Mouse (Mus musculus) kidney, adult 2 months (tissue): ENCODE results near the gene Gjb5. TPM values are rescaled to one million over a fixed set of nuclear protein-coding genes. Genes with fewer than 3 reads are reported as not detected.

ENCODE experiments used
- DNase-seq: peaks from one replicate; pipeline ENCODE4 v3.0.0; 2021
- H3K27ac ChIP-seq: fragments of 200-500 bp; 2 replicates; pipeline ENCODE4 v1.5.1; 2012; ENCODE audit warnings: low read depth, low read length, control low read depth, inconsistent platforms; ENCODE audit not compliant: insufficient read depth
- H3K27me3 ChIP-seq: fragments of 200-500 bp; replicated peaks from 2 replicates; pipeline ENCODE4 v1.6.1; 2012; ENCODE audit warnings: mild to moderate bottlenecking, moderate library complexity, low read length, inconsistent platforms; ENCODE audit not compliant: control insufficient read depth, insufficient read depth
- H3K36me3 ChIP-seq: fragments of 200-500 bp; 2 replicates; pipeline ENCODE4 v1.6.1; 2012; ENCODE audit warnings: mild to moderate bottlenecking, moderate library complexity, low read length, inconsistent platforms; ENCODE audit not compliant: control insufficient read depth, insufficient read depth
- H3K4me1 ChIP-seq: fragments of 200-500 bp; 2 replicates; pipeline ENCODE4 v1.6.1; 2011; ENCODE audit warnings: low read length; ENCODE audit not compliant: control insufficient read depth, insufficient read depth
- H3K4me3 ChIP-seq: fragments of 200-500 bp; 2 replicates; pipeline ENCODE4 v1.5.1; 2011; ENCODE audit warnings: mild to moderate bottlenecking, low read depth, low read length, control low read depth; ENCODE audit not compliant: insufficient read depth
- CTCF ChIP-seq: fragments of 200-500 bp; conservative IDR thresholded peaks from 2 replicates; pipeline ENCODE4 v1.5.1; 2011; ENCODE audit warnings: low read depth, mild to moderate bottlenecking, control low read depth, low read length, moderate library complexity, mixed read lengths; ENCODE audit not compliant: insufficient read depth, insufficient read length
- POLR2A ChIP-seq: fragments of 200-500 bp; IDR thresholded peaks from one replicate; pipeline ENCODE4 v1.6.1; 2011; ENCODE audit warnings: low read depth, low read length, control low read depth
- WGBS: fragments of 180-500 bp; shearing (Covaris S2); methylation state at CpG from one replicate; pipeline ENCODE4 v1.1.7; 2018; 5-methylcytosine and 5-hydroxymethylcytosine counted together
- polyA plus RNA-seq: library from polyadenylated mRNA; depleted of rRNA; stranded (reverse); fragments of >200 nt; gene quantifications from 2 replicates; pipeline ENCODE4 v1.2.3, GENCODE M21; 2012

Gjb5 gene
- polyA plus RNA-seq, 1 experiment = 0.75 TPM

DNA sequence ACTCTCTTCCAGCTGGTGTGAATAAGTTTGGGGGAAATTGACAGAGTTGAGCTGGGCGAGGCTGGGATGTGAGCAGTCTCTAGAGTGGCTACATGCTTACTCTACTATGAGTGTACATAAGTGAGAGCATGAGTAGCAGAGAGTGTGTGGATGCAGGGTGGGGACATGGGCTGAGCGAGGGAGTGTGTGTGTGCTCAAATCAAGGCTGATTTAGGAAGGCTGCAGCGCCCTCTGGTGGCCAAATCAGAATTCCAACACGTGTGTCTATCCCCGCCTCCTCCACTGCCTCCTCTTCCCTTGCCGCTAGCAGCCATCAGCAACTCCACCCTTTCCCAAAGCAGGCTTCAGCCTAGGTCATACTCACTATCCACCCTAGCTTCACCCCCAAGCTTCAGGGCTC is 33.2 kb downstream of the Gjb5 start:
- H3K4me1 ChIP-seq = no peaks in the 10 kb centered on the region
- H3K4me3 ChIP-seq = no peak overlapping the region
- H3K27ac ChIP-seq = peak overlapping the region; percentile 26; the same call in 1 of the 2 replicates
- 11% methylated on average over 6 of the region's 6 CpGs for WGBS
- H3K36me3 ChIP-seq = no peaks in the 10 kb centered on the region
- no peak for TF ChIP-seq POLR2A
- peak; percentile 85 for TF ChIP-seq CTCF
- H3K27me3 ChIP-seq = no peaks in the 10 kb centered on the region
- DNase-seq = peak; percentile 74

- DNase-seq = peak; percentile 87
Measured at GRCm38 (mm10) chr4:127324296-127324695, 33.7 kb downstream of the Gjb5 start.

GRCm38 (mm10) chr4:127323651-127324050 is 34.3 kb downstream of the Gjb5 start:
- peak; percentile 64 for DNase-seq
- Histone ChIP-seq H3K27me3 (no peaks in the 10 kb centered on the region), H3K27ac (no peak overlapping the region), H3K4me3 (no peak overlapping the region), H3K36me3 (no peaks in the 10 kb centered on the region), H3K4me1 (no peaks in the 10 kb centered on the region)
- 61% methylated on average over 3 of the region's 3 CpGs for WGBS
- TF ChIP-seq CTCF (no peak), POLR2A (no peak)

More at GRCm38 (mm10) chr4:127324296-127324695, 33.7 kb downstream of the Gjb5 start:
- no peak for TF ChIP-seq CTCF
- TF ChIP-seq POLR2A = no peak
- 35% methylated on average over 10 of the region's 10 CpGs for WGBS
- Histone ChIP-seq H3K4me3 (no peak overlapping the region), H3K27me3 (no peaks in the 10 kb centered on the region), H3K4me1 (no peaks in the 10 kb centered on the region), H3K27ac (peak overlapping the region; percentile 46; the same call in 1 of the 2 replicates), H3K36me3 (no peaks in the 10 kb centered on the region)

DNA sequence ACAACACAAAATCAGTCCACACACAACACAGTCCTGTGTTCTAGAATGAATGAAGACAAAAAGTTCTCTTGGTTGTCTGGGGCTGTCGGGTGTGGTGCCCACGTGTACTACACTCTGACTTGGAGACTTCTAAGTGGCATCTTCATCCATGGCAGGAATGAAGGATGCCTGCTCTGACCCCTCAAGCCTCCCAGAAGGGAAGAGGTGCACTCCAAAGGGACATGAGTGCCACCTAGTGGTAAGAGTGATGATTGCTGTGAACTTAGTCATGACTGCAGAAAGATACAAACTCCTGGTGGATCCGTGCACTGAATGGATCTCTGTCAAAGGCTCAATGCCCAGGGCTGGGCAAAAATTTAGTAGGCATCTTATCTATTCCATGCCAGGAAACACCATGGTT is 38.4 kb downstream of the Gjb5 start:
- no peaks in the 10 kb centered on the region for H3K36me3 ChIP-seq
- no peak overlapping the region for H3K27ac ChIP-seq
- no peaks in the 10 kb centered on the region for H3K27me3 ChIP-seq
- TF ChIP-seq CTCF (peak; percentile 90), POLR2A (no peak)
- DNase-seq = peak; percentile 75
- WGBS = 6% methylated on average over 3 of the region's 3 CpGs
- H3K4me1 ChIP-seq = no peaks in the 10 kb centered on the region
- no peak overlapping the region for H3K4me3 ChIP-seq

GRCm38 (mm10) chr4:127317143-127317542 is 40.8 kb downstream of the Gjb5 start:
- Histone ChIP-seq H3K36me3 (no peaks in the 10 kb centered on the region), H3K27ac (no peak overlapping the region), H3K4me3 (no peak overlapping the region), H3K27me3 (no peaks in the 10 kb centered on the region), H3K4me1 (no peaks in the 10 kb centered on the region)
- TF ChIP-seq POLR2A (no peak), CTCF (peak; percentile 13; the same call in 1 of the 2 replicates)
- 62% methylated on average over 4 of the region's 4 CpGs for WGBS
- DNase-seq = peak; percentile 47

- WGBS = 89% methylated on average over 8 of the region's 8 CpGs
- H3K4me1 ChIP-seq = no peaks in the 10 kb centered on the region
- no peak for DNase-seq
- no peak overlapping the region for H3K27ac ChIP-seq
- no peak overlapping the region for H3K4me3 ChIP-seq
- no peaks in the 10 kb centered on the region for H3K36me3 ChIP-seq
- H3K27me3 ChIP-seq = no peaks in the 10 kb centered on the region
- TF ChIP-seq CTCF (no peak), POLR2A (no peak)
Measured at GRCm38 (mm10) chr4:127315753-127316152, 42.2 kb downstream of the Gjb5 start.

DNA sequence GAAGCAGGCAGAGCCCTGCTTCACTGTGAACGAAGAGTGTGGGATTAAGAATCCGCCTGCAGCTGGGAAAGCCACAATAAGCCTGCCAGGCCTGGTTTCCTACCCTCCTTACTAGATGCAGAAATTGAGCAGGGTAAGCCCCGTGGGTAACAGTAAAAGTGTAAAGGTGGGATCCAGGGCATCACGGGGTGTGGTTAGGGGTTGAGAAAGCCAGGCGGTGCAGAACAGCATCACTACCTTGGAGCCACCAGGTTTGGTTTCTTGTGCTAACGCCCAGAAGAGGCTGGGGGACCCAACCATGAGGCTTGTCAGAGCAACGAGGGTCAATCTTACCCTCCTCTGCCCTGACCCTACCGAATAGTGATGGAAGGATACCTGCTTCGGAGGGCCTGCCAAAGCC is 43.4 kb downstream of the Gjb5 start:
- H3K4me1 ChIP-seq = no peaks in the 10 kb centered on the region
- no peak overlapping the region for H3K4me3 ChIP-seq
- no peak for TF ChIP-seq CTCF
- no peak for TF ChIP-seq POLR2A
- DNase-seq = no peak
- no peaks in the 10 kb centered on the region for H3K27me3 ChIP-seq
- WGBS = 65% methylated on average over 9 of the region's 9 CpGs
- H3K27ac ChIP-seq = no peak overlapping the region
- H3K36me3 ChIP-seq = no peaks in the 10 kb centered on the region
